Mouse (Mus musculus) limb, embryonic 15.5 days (tissue): ENCODE results near the gene Tmem170. TPM values are rescaled to one million over a fixed set of nuclear protein-coding genes. Genes with fewer than 3 reads are reported as not detected.
A peak's percentile ranks its signal among the peaks of the same experiment; 100 is the strongest.

Experiments used
- ATAC-seq: fragments of 200-750 bp; cut with Nextera tagmentation; 2 replicates; pipeline ENCODE4 v1.8.0; 2017; ENCODE audit warnings: low read depth, moderate TSS enrichment; ENCODE audit not compliant: insufficient number of reproducible peaks, low FRiP score, low TSS enrichment
- H3K27ac ChIP-seq: fragments of 300-500 bp; sonication (generic); 2 replicates; pipeline ENCODE4 v1.5.1; 2015; ENCODE audit warnings: moderate library complexity, mild to moderate bottlenecking, inconsistent platforms
- H3K27me3 ChIP-seq: fragments of 300-500 bp; sonication (generic); 2 replicates; pipeline ENCODE4 v1.6.1; 2015; ENCODE audit warnings: inconsistent platforms
- H3K36me3 ChIP-seq: fragments of 300-500 bp; sonication (generic); 2 replicates; pipeline ENCODE4 v1.6.1; 2015; ENCODE audit warnings: inconsistent platforms
- H3K4me1 ChIP-seq: fragments of 300-500 bp; sonication (generic); 2 replicates; pipeline ENCODE4 v1.6.1; 2015; ENCODE audit warnings: inconsistent platforms
- H3K4me2 ChIP-seq: fragments of 300-500 bp; sonication (generic); 2 replicates; pipeline ENCODE4 v1.6.1; 2015; ENCODE audit warnings: mild to moderate bottlenecking, inconsistent platforms
- H3K4me3 ChIP-seq: fragments of 300-500 bp; sonication (generic); 2 replicates; pipeline ENCODE4 v1.5.1; 2015; ENCODE audit warnings: mild to moderate bottlenecking, inconsistent platforms
- H3K9ac ChIP-seq: fragments of 300-500 bp; sonication (generic); 2 replicates; pipeline ENCODE4 v1.6.1; 2015; ENCODE audit warnings: inconsistent platforms
- H3K9me3 ChIP-seq: fragments of 300-500 bp; sonication (generic); 2 replicates; pipeline ENCODE4 v1.6.1; 2016; ENCODE audit warnings: inconsistent platforms
- WGBS: fragments of 180-500 bp; shearing (Covaris S2); methylation state at CpG from one replicate; pipeline ENCODE4 v1.1.7; 2015; 5-methylcytosine and 5-hydroxymethylcytosine counted together
- polyA plus RNA-seq: library from polyadenylated mRNA; unstranded; fragments of >200 nt; fragmentation: Nextera tagmentation; extraction: Ambion mirVana; gene quantifications from 2 replicates; pipeline ENCODE4 v1.2.1, GENCODE M21; 2015

The Tmem170 gene
- polyA plus RNA-seq: 6.9 and 8.0 TPM in 2 replicates

DNA sequence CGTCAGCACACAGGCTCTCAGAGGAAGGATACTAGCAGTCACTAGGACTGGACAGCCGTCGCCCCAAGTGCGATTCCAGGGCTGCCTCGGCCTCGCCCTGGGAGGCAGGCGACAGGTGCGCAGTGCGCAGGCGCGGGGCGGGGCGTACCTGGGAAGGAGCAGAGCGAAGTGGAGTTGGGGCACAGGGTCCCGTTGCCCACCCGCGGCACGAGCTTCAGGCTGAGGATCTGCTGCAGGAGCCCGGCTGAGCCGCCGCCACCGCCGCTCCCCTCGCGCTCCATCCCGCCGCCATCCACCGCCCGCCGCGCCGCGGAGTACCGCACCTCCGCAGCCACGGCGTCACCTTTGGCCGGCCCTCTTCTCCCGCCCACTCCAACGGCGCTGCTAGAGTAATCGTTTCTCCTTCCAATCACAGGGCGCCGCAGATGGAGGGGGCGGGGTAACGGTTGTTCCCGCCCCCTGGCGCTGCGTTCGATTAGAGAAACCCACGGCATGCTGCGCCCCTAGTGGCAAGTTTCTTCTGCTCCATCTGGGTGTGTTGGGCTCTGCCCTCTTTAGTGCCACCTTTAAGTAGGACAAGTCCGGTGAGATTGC lies at the start of gene Tmem170:
TSS of gene Tmem170 (minus strand) at position 396 of the 594 bp plus-strand sequence.
- peak within 1 kb of the TSS; percentile 51 for H3K9ac ChIP-seq
- H3K36me3 ChIP-seq: peaks cover 4% of the 10 kb centered on the region; the same call in 1 of the 2 replicates
- peak within 1 kb of the TSS; percentile 92 for H3K27ac ChIP-seq
- H3K27me3 ChIP-seq: no peaks in the 10 kb centered on the region
- H3K4me1 ChIP-seq: peaks cover 2% of the 10 kb centered on the region; the same call in 1 of the 2 replicates
- peak; percentile 98 for ATAC-seq
- H3K4me3 ChIP-seq: peak within 1 kb of the TSS; percentile 94
- WGBS: under 1% methylated on average over 53 of the region's 53 CpGs
- no peaks in the 10 kb centered on the region for H3K9me3 ChIP-seq
- H3K4me2 ChIP-seq: peak within 1 kb of the TSS; percentile 48

DNA sequence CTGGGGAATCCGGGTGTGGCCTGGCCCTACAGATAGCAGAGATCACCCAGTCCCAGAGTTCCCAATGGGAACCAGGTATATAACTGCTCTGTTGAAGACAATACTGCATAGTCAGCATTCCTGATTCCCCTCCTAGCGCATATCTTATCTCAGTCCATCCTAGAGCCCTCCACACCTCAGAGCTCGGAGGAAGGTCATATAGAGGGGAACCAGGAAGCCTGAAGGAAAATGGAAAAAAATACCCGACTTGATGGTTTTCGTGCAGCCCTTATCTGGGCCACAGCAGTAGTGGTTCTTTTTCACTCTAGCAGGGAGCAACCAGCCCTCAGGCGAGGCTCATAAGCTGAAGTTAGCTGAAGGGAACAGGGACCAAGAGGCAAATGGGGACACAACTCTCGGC lies 48.4 kb upstream of the Tmem170 start:
- Histone ChIP-seq H3K27ac (no peak overlapping the region), H3K36me3 (no peaks in the 10 kb centered on the region), H3K9ac (no peak overlapping the region), H3K4me1 (no peaks in the 10 kb centered on the region), H3K4me3 (no peak overlapping the region), H3K4me2 (no peak overlapping the region), H3K27me3 (no peaks in the 10 kb centered on the region), H3K9me3 (no peaks in the 10 kb centered on the region)
- no peak for ATAC-seq
- 75% methylated on average over 7 of the region's 7 CpGs for whole genome bisulfite sequencing

GRCm38 (mm10) chr8:111923383-111923804 lies 46.8 kb upstream of the Tmem170 start:
- no peaks in the 10 kb centered on the region for H3K4me1 ChIP-seq
- no peaks in the 10 kb centered on the region for H3K27me3 ChIP-seq
- 24% methylated on average over 10 of the region's 10 CpGs for WGBS
- H3K27ac ChIP-seq: no peak overlapping the region
- no peak for ATAC-seq
- H3K4me2 ChIP-seq: no peak overlapping the region
- H3K36me3 ChIP-seq: peaks cover 4% of the 10 kb centered on the region; the same call in 1 of the 2 replicates
- H3K9ac ChIP-seq: no peak overlapping the region
- no peak overlapping the region; the same call in 1 of the 2 replicates for H3K4me3 ChIP-seq
- H3K9me3 ChIP-seq: no peaks in the 10 kb centered on the region

DNA sequence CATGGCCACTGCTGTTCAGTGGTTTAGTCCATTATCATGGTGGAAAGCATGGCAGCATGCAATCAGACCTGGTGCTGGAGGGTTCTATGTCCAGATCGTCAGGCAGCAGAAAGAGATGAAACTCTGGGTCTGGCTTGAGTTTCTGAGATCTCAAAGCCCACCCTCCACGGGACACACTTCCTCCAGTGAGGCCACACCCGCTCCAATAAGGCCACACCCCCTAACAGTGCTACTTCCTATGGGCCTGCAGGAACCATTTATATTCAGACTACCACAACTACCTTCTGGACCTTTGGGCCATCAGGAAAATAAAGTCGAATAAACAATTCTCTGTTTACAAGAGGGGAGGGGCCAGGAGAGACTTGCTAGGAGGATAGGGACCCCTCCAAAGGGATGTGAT lies 44.4 kb upstream of the Tmem170 start:
- no peak overlapping the region for H3K27ac ChIP-seq
- no peak overlapping the region for H3K4me3 ChIP-seq
- 76% methylated on average over 4 of the region's 4 CpGs for WGBS
- ATAC-seq: no peak
- no peaks in the 10 kb centered on the region for H3K27me3 ChIP-seq
- no peak overlapping the region for H3K9ac ChIP-seq
- no peaks in the 10 kb centered on the region for H3K4me1 ChIP-seq
- H3K36me3 ChIP-seq: peaks cover 16% of the 10 kb centered on the region
- H3K9me3 ChIP-seq: no peaks in the 10 kb centered on the region
- H3K4me2 ChIP-seq: no peak overlapping the region

GRCm38 (mm10) chr8:111919663-111920062 lies 43.1 kb upstream of the Tmem170 start:
- Histone ChIP-seq H3K4me2 (no peak overlapping the region), H3K4me3 (no peak overlapping the region), H3K36me3 (peaks cover 16% of the 10 kb centered on the region), H3K9ac (no peak overlapping the region), H3K27me3 (no peaks in the 10 kb centered on the region), H3K9me3 (no peaks in the 10 kb centered on the region), H3K27ac (no peak overlapping the region), H3K4me1 (no peaks in the 10 kb centered on the region; the same call in 1 of the 2 replicates)
- ATAC-seq: no peak
- WGBS: 84% methylated on average over 2 of the region's 2 CpGs

DNA sequence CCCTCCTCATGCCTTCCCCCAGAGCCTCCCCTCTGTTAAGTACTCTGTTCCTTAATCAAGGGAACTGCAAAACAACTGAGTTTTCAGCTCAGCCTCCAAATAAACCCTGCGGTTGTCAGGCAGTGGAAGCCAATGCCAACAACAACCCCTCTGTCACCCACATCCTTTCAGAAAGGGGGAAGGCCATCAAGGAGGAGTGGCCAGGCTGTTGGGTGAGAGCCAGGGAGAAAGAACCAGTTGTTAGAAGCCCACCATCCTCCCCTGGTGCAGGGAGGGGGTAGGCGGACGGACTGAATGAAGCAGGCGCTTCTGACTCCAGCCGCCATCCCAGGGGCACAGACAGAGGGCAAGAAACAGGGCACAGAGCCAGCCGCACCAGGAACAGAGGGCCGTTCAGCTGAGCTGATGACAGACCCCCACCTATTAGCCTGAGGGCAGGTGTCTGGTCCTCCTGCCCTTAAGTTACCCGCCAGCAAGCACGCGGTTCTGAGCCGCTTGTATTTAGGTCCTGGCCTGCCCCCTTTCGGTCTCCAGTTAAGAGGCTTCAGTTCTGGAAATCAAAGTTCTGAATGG lies 36.4 kb upstream of the Tmem170 start:
- Histone ChIP-seq H3K4me2 (0 out of 2 replicates have a peak overlapping the region, but pooled peaks have one; percentile 6), H3K4me3 (no peak overlapping the region), H3K9me3 (no peaks in the 10 kb centered on the region), H3K27ac (peak overlapping the region; percentile 11; the same call in 1 of the 2 replicates), H3K4me1 (peaks cover 33% of the 10 kb centered on the region), H3K27me3 (peaks cover 11% of the 10 kb centered on the region), H3K36me3 (peaks cover 7% of the 10 kb centered on the region), H3K9ac (no peak overlapping the region)
- 46% methylated on average over 12 of the region's 12 CpGs for WGBS
- peak; percentile 44; the same call in 1 of the 2 replicates for ATAC-seq

- no peak overlapping the region for H3K4me2 ChIP-seq
- H3K36me3 ChIP-seq: 0 out of 2 replicates have a peak, but pooled peaks cover 3% of the 10 kb centered on the region
- H3K4me1 ChIP-seq: peaks cover 33% of the 10 kb centered on the region
- no peak overlapping the region for H3K27ac ChIP-seq
- no peaks in the 10 kb centered on the region for H3K9me3 ChIP-seq
- WGBS: 45% methylated on average over 7 of the region's 7 CpGs
- ATAC-seq: no peak
- H3K9ac ChIP-seq: no peak overlapping the region
- peaks cover 11% of the 10 kb centered on the region for H3K27me3 ChIP-seq
- no peak overlapping the region for H3K4me3 ChIP-seq
These were observed 35.0 kb upstream of the Tmem170 start for GRCm38 (mm10) chr8:111911572-111911971.

GRCm38 (mm10) chr8:111909621-111910450 lies 33.3 kb upstream of the Tmem170 start, which contains the start of gene Chst5:
TSS of gene Chst5 (minus strand) at chr8:111910447.
- 8% methylated on average over 46 of the region's 47 CpGs for WGBS

DNA sequence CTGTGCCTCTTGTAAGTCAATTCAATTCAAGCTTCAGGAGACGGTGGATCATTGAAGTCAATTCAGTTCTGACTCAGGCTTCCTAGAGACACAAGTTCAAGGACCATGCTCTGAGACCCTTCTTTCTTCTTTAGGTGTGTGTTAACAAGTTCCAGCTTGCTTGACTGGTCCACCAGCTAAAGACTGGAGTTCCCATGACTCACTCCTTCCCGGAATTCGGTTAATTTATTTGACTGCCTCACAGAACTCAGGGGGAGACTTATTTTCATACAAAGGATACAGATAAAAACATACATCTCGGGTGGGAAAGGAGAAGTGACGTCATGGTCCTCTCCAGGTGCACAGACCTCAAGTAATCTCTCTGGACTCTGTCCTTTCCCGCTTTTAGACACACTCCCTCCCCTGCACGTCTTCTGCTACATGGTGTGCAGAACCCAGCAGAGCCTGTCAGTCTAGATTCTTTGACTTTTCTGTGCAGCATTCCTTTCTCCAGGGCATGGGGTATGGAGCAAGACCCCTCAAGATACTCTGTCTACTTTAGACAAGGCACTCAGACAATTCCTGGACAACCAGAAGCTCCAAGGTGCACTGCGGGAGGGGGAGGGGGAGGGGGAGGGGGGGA lies 29.1 kb upstream of the Tmem170 start:
- Histone ChIP-seq H3K36me3 (no peaks in the 10 kb centered on the region), H3K4me1 (peaks cover 25% of the 10 kb centered on the region), H3K4me3 (no peak overlapping the region), H3K4me2 (no peak overlapping the region), H3K9ac (no peak overlapping the region), H3K27ac (peak overlapping the region; percentile 23), H3K27me3 (peaks cover 11% of the 10 kb centered on the region), H3K9me3 (no peaks in the 10 kb centered on the region)
- WGBS: 44% methylated on average over 7 of the region's 8 CpGs
- no peak for ATAC-seq

More at GRCm38 (mm10) chr8:111909621-111910450, 33.3 kb upstream of the Tmem170 start, which contains the start of gene Chst5:
- Histone ChIP-seq H3K9me3 (no peaks in the 10 kb centered on the region), H3K4me3 (peak within 1 kb of the TSS; percentile 41), H3K36me3 (no peaks in the 10 kb centered on the region), H3K4me2 (peak within 1 kb of the TSS; percentile 69), H3K27me3 (peaks cover 11% of the 10 kb centered on the region), H3K9ac (peak within 1 kb of the TSS; percentile 15; the same call in 1 of the 2 replicates), H3K4me1 (peaks cover 40% of the 10 kb centered on the region), H3K27ac (peak within 1 kb of the TSS; percentile 33; the same call in 1 of the 2 replicates)
- no peak for ATAC-seq

GRCm38 (mm10) chr8:111902080-111902479 lies 25.5 kb upstream of the Tmem170 start:
- Histone ChIP-seq H3K9me3 (no peaks in the 10 kb centered on the region), H3K4me3 (no peak overlapping the region), H3K4me1 (peaks cover 9% of the 10 kb centered on the region; the same call in 1 of the 2 replicates), H3K36me3 (no peaks in the 10 kb centered on the region), H3K27me3 (no peaks in the 10 kb centered on the region), H3K9ac (no peak overlapping the region), H3K27ac (no peak overlapping the region), H3K4me2 (no peak overlapping the region)
- WGBS: 20% methylated on average over 5 of the region's 5 CpGs
- peak; percentile 62 for ATAC-seq

- 41% methylated on average over 10 of the region's 10 CpGs for WGBS
- no peak for ATAC-seq
- H3K36me3 ChIP-seq: no peaks in the 10 kb centered on the region
These were observed 22.0 kb upstream of the Tmem170 start for GRCm38 (mm10) chr8:111898586-111898985.

More at GRCm38 (mm10) chr8:111898586-111898985, 22.0 kb upstream of the Tmem170 start:
- no peaks in the 10 kb centered on the region for H3K9me3 ChIP-seq
- H3K4me1 ChIP-seq: no peaks in the 10 kb centered on the region
- no peak overlapping the region for H3K4me3 ChIP-seq
- H3K27me3 ChIP-seq: no peaks in the 10 kb centered on the region
- no peak overlapping the region for H3K4me2 ChIP-seq
- no peak overlapping the region for H3K27ac ChIP-seq
- H3K9ac ChIP-seq: no peak overlapping the region
